In genomic region chr4:143099288-143100039, GRCm38 (mm10) we compare ENCODE assay signal across 13 mouse cellular contexts.
DNase-seq lines count a peak whose midpoint lies in the region; ATAC-seq lines count a peak whose summit lies in the region.
"Had no signal": no experiment of that assay in that cellular context is flagged by ENCODE, and none has a peak within 500 bp of the region (broad histone marks: within the 10 kb centered on the region; RNA-seq: fewer than 3 reads in every experiment).

No protein-coding gene starts in this region.

- peak; percentile 89 for ATAC-seq in megakaryocyte, adult 5-6 weeks (ENCODE audit: poor library complexity, severe bottlenecking)
- ATAC-seq: intestine, postnatal 0 days; midbrain, embryonic 13.5 days had no signal

- DNase-seq in CD4-positive, CD25-positive, alpha-beta regulatory T cell, adult 2 months (ENCODE audit: low read depth, low spot score) = peak; percentile 18
- peak; percentile 37 for DNase-seq in embryo, embryonic 11 days
- DNase-seq in lung, adult 18-20 months = peak; percentile 87 to 91
- no peak for DNase-seq in urinary bladder, postnatal 14 days (ENCODE audit: low spot score)
- no peak for DNase-seq in adrenal gland, adult 2 months
- DNase-seq in right cerebral cortex, postnatal 4 days = no peak
- DNase-seq: cerebellum, postnatal 10 days; liver, embryonic 13.5 days; right cerebral cortex, postnatal 14 days; thymus, adult 2 months had no signal

Comparison
In these comparisons a context has a peak if more than half of its experiments do, and no peak if none do; other contexts are left out.
1. DNase-seq: peak in CD4-positive, CD25-positive, alpha-beta regulatory T cell, adult 2 months (single experiment), embryo, embryonic 11 days (single experiment) and lung, adult 18-20 months (2 of 2); none in urinary bladder, postnatal 14 days (single experiment), adrenal gland, adult 2 months (single experiment) and right cerebral cortex, postnatal 4 days (single experiment).